Mouse (Mus musculus): Measurements from ENCODE around the gene Dnajc17.

GRCm38 (mm10) chr2:119154683-119155082, 53.9 kb downstream of the Dnajc17 start:
- TF ChIP-seq ELF1 (IDR thresholded peaks at IDR 0.05; ENCODE audit: low read depth, low read length) (no peak), CHD2 (IDR thresholded peaks at IDR 0.05; ENCODE audit: low read length) (no peak), EP300 (IDR thresholded peaks at IDR 0.05; ENCODE audit: low read depth in 1 of 2, low read length in 2 of 2) (no peak), CHD1 (IDR thresholded peaks at IDR 0.05; ENCODE audit: low read depth, low read length) (no peak), MYC (IDR thresholded peaks at IDR 0.05; ENCODE audit: low read depth, low read length) (no peak), CTCF (IDR thresholded peaks at IDR 0.05 in 2 of 3, conservative IDR thresholded peaks at IDR 0.05 in 1 of 3; ENCODE audit: control insufficient read depth in 1 of 3, insufficient read depth in 1 of 3, low read depth in 2 of 3, low read length in 3 of 3, poor library complexity in 1 of 3, severe bottlenecking in 1 of 3) (no peak), NRF1 (IDR thresholded peaks at IDR 0.05; ENCODE audit: insufficient read depth, low read depth, low read length, poor library complexity, severe bottlenecking) (no peak), HCFC1 (IDR thresholded peaks at IDR 0.05; ENCODE audit: low read depth, low read length) (no peak), POLR2A (IDR thresholded peaks at IDR 0.05; ENCODE audit: control insufficient read depth in 1 of 2, insufficient read depth in 1 of 2, low read depth in 1 of 2, low read length in 2 of 2, poor library complexity in 1 of 2) (no peak), BHLHE40 (IDR thresholded peaks at IDR 0.05; ENCODE audit: borderline replicate concordance, low read depth, low read length) (no peak), UBTF (IDR thresholded peaks at IDR 0.05; ENCODE audit: borderline replicate concordance, insufficient read depth, low read depth, low read length) (no peak), RCOR1 (IDR thresholded peaks at IDR 0.05; ENCODE audit: low read depth, low read length) (no peak)

Data from MEL (cell line).